Mouse (Mus musculus) G1E (cell line): ENCODE measurements around the gene Insr.

Source experiments
- CTCF ChIP-seq: IDR thresholded peaks from 2 replicates; pipeline ENCODE4 v1.5.1; 2012; ENCODE audit warnings: low read depth, low read length, inconsistent platforms, mixed read lengths
- GATA1 ChIP-seq: IDR thresholded peaks from 2 replicates; pipeline ENCODE4 v1.6.1; 2012; ENCODE audit warnings: borderline replicate concordance, low read length, inconsistent platforms, mixed read lengths

- no peak for TF ChIP-seq CTCF
- no peak for TF ChIP-seq GATA1
These were observed 60.2 kb downstream of the Insr start for GRCm38 (mm10) chr8:3219266-3219665.
